Mouse (Mus musculus) heart, postnatal 25 days (tissue): ENCODE results near the gene Wscd2. TPM values are rescaled to one million over a fixed set of nuclear protein-coding genes. Genes with fewer than 3 reads are reported as not detected.

Experiments
- DNase-seq: peaks from one replicate; pipeline ENCODE4 v3.0.0; 2022; ENCODE audit warnings: low spot score
- intact Hi-C: fragments of 180-260 bp; cut with DNase I; formaldehyde crosslinking; loops from one replicate; pipeline ENCODE4 v1.15.1; 2025
- total RNA-seq, 2 experiments: library from RNA; stranded (reverse); gene quantifications; 2 replicates each; pipeline ENCODE4 v1.2.3; 2021

The Wscd2 gene
- total RNA-seq, 2 experiments from 2014 or later, result 0.34 to 0.36 TPM

GRCm38 (mm10) chr5:113476816-113477215 is 13.3 kb upstream of the Wscd2 start:
- no peak for DNase-seq
- intact Hi-C loops, result loop anchor here (10.0 kb wide), 1 partner anchor 338 kb away; no protein-coding TSS in a partner anchor

GRCm38 (mm10) chr5:113479075-113479474 is 11.1 kb upstream of the Wscd2 start:
- no peak for DNase-seq
- intact Hi-C loops, result loop anchor here (10.0 kb wide), 1 partner anchor 336 kb away; no protein-coding TSS in a partner anchor

- DNase-seq, result no peak
- intact Hi-C loops, result no loop called here
Observed at GRCm38 (mm10) chr5:113480451-113480850, 9.7 kb upstream of the Wscd2 start.

- intact Hi-C loops, result no loop called here
- no peak for DNase-seq
Observed at GRCm38 (mm10) chr5:113485584-113486162, 4.5 kb upstream of the Wscd2 start.

- intact Hi-C loops, result no loop called here
- DNase-seq, result no peak
Observed at GRCm38 (mm10) chr5:113487879-113488278, 2.3 kb upstream of the Wscd2 start.

- no peak for DNase-seq
- intact Hi-C loops, result no loop called here
Observed at GRCm38 (mm10) chr5:113489617-113490016, 516 bp upstream of the Wscd2 start.

- no peak for DNase-seq
- intact Hi-C loops, result no loop called here
Observed at GRCm38 (mm10) chr5:113490467-113491260, 531 bp downstream of the Wscd2 start.

- DNase-seq, result no peak
- intact Hi-C loops, result no loop called here
Observed at GRCm38 (mm10) chr5:113491552-113491951, 1.4 kb downstream of the Wscd2 start.

- intact Hi-C loops, result no loop called here
Observed at GRCm38 (mm10) chr5:113491988-113492387, 1.9 kb downstream of the Wscd2 start.

GRCm38 (mm10) chr5:113492417-113493035 is 2.4 kb downstream of the Wscd2 start:
- intact Hi-C loops, result no loop called here
- DNase-seq, result no peak

More at GRCm38 (mm10) chr5:113491988-113492387, 1.9 kb downstream of the Wscd2 start:
- no peak for DNase-seq

- DNase-seq, result no peak
- intact Hi-C loops, result no loop called here
Observed at GRCm38 (mm10) chr5:113493997-113494396, 3.9 kb downstream of the Wscd2 start.

- intact Hi-C loops, result no loop called here
Observed at GRCm38 (mm10) chr5:113496926-113497325, 6.8 kb downstream of the Wscd2 start.

GRCm38 (mm10) chr5:113499421-113499820 is 9.3 kb downstream of the Wscd2 start:
- DNase-seq, result no peak
- intact Hi-C loops, result no loop called here

More at GRCm38 (mm10) chr5:113496926-113497325, 6.8 kb downstream of the Wscd2 start:
- no peak for DNase-seq

GRCm38 (mm10) chr5:113503276-113503675 is 13.1 kb downstream of the Wscd2 start:
- intact Hi-C loops, result no loop called here
- no peak for DNase-seq

- intact Hi-C loops, result no loop called here
- DNase-seq, result no peak
Observed at GRCm38 (mm10) chr5:113504654-113505053, 14.5 kb downstream of the Wscd2 start.

- DNase-seq, result no peak
- intact Hi-C loops, result no loop called here
Observed at GRCm38 (mm10) chr5:113506065-113506464, 15.9 kb downstream of the Wscd2 start.

- intact Hi-C loops, result no loop called here
- DNase-seq, result no peak
Observed at GRCm38 (mm10) chr5:113506779-113507178, 16.6 kb downstream of the Wscd2 start.

GRCm38 (mm10) chr5:113509167-113509566 is 19.0 kb downstream of the Wscd2 start:
- intact Hi-C loops, result no loop called here
- DNase-seq, result no peak

- DNase-seq, result no peak
- intact Hi-C loops, result no loop called here
Observed at GRCm38 (mm10) chr5:113513640-113514039, 23.5 kb downstream of the Wscd2 start.

GRCm38 (mm10) chr5:113514062-113514461 is 23.9 kb downstream of the Wscd2 start:
- intact Hi-C loops, result no loop called here
- DNase-seq, result no peak
